Mouse (Mus musculus): Measurements from ENCODE around the gene Fgf7.

The Fgf7 gene

GRCm38 (mm10) chr2:126061037-126061773 lies 26.7 kb downstream of the Fgf7 start:
- no peak for DNase-seq (ENCODE audit: low spot score in 2 of 2)

DNA sequence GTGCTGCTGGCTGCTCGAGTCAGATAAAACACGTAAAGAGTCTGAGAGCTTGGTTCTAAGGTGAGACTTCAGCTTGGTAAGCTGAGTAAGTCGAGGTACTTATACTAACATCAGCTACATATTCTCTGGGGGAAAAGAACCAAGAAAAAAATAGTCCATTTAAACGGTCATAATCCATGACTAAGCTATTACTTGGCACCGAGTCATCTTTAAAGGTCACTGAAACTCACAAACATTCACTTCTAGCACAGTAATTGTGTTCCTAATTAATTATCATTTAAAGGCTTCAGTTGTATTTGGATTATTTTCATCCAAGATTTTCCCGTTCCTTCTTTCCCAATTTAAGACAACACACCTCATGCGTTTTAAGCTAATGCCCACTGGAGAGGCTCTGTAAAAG lies 28.4 kb downstream of the Fgf7 start:
- DNase-seq (ENCODE audit: low spot score in 2 of 2) = no peak

- DNase-seq (ENCODE audit: low spot score in 2 of 2) = no peak
These were observed 30.4 kb downstream of the Fgf7 start for GRCm38 (mm10) chr2:126064814-126065213.

DNA sequence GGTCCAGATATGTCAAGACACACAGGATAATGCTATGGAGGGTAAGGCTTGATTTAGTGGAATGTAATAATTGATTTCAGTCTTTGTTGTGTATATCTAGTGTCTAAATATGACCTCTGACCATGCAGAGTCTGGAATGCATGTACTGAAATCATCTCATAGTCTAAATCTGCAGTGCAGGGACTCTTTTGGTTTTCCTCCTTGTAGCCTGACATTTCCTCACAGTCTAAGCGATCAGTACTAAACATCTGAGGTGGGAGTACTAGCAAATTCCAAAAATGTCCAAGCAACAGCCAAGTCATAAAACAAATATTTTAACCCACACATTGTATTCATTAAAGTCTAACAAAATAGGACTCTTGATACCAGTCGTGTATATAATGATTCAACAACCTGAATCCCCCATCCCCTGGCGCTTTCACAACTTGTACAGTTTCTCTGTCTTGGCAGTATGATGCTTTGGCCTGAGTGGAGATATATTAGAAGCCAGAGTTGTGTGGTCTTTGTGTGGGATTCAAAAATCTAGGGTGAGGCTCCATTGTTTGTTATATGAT lies 30.9 kb downstream of the Fgf7 start:
- DNase-seq (ENCODE audit: low spot score in 2 of 2) = no peak

DNA sequence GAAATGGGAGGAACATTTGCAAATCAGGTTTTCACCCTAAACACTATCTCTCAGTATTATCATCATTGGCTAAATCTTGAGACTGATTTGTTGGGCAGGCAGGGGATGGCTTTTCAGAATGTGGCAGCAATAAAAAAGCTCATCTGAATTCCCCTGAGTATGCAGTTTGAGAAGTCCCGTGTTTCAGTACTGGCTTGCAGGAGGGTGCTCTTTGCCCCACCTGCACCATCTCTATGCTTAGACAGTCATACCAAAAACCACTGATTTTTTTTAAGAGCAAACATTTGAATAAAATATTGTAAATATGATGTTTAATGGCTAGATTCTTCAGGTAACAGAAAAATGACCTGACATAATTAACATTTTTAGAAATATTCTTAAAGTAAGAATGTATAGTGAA lies 35.3 kb downstream of the Fgf7 start:
- no peak for DNase-seq (ENCODE audit: low spot score in 2 of 2)

DNA sequence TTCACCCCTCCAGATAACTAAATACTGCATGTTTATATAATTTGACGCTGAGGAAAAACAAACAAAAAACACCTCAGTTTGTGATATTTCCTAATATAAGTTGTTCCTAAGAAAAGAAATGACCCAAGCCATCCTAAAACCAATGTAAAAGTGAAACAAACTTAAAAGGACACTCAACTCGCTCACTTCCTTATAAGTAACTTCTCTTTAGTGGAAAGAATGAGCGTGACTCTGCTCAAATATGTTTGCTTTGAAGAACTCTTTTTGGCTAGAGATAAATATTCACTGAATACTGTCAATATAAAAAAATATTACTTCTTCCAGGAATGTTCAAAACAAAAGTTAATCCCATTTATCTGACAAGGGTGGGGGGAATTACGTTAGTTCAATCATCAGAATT lies 39.3 kb downstream of the Fgf7 start:
- no peak for DNase-seq (ENCODE audit: low spot score in 2 of 2)

DNA sequence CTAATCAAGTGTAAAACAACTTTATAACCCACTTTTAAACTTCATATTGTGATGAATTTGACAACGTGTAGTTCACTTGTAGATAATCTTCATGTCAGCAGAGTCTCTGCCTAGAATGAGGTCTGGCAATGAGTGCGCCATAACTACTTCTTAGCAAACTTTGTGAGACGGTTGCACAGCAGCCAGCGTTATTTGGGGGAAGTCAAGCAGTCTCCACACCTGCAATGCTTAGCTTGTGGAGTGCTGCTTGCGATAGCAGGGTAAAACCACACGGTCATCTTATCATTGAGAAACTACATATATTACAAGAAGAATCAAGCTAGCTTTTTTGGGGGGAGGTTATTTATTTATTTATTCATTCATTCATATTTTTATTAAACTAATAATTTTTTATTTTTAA lies 42.0 kb downstream of the Fgf7 start:
- no peak for DNase-seq (ENCODE audit: low spot score in 2 of 2)

GRCm38 (mm10) chr2:126079086-126079485 lies 44.6 kb downstream of the Fgf7 start:
- no peak for DNase-seq (ENCODE audit: low spot score in 2 of 2)

- DNase-seq (ENCODE audit: low spot score in 2 of 2) = peak in 1 of 2 experiments; percentile 21
These were observed 49.9 kb downstream of the Fgf7 start for GRCm38 (mm10) chr2:126084326-126084725.

- DNase-seq (ENCODE audit: low spot score in 2 of 2) = no peak
These were observed 51.7 kb downstream of the Fgf7 start for GRCm38 (mm10) chr2:126086187-126086586.

DNA sequence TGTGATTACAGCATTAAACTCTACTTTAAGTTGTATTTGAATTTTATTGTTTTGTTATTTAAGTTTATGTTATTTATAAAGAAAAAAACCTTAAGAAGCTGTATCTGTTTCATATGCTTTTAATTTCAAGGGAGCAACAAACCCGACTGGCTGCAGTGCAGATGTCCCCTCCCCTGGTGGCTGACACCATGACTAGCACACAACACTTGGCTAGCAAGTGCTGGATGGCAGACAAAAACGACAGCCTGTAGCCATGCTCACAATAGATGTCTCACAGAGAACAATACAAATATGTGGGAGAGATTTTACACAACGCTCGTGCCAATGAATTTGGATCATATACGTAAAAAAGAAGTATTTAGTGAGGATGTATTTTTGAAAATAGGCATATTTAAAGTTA lies 56.0 kb downstream of the Fgf7 start:
- DNase-seq (ENCODE audit: low spot score in 2 of 2) = peak in 1 of 2 experiments; percentile 7

DNA sequence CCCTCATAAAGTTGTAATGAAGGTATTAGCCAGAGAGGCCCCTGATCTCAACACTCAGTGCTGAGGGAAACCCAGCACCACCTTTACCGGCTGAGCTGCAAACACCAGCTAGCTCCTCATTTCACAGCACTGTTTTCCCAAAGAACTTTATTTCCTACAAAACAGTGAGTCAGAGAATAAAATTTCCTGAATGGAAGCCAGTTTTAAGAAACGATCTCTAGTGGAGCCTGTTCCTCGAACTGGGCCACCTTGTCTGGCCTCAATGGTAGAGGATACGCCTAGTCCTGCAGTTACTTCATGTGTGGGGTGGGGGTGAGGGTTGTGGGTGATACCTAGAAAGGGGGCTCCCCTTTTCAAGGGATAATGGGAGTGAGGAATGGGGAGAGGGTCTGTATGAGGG lies 60.2 kb downstream of the Fgf7 start:
- no peak for DNase-seq (ENCODE audit: low spot score in 2 of 2)
